In the genomic region with DNA sequence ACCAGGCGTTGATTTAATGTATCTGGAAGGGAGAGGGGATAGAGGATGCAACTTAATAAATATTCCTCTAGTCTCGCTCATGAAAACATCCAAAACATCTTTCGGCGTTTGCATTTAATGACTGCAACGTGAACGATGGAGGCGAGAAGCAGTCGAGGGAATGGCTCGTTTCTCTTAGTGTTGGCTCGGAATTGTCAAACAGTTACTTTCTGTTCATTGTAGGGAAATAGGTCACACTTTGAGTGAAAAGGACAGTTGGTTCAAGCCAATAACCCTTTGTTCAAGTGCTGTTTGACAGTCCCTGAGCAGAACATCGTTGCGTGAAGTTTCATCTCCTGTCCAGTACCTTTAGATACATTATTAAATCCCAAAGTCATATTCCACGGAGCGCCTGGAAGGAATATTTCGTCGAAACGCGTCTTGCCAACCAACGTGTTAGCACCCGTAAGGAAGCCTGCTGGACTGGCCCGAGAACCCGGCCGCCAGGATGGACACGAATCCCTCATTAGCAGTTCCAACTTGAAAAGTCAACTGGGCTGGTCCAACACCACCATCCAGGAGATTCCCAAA, we compare ENCODE assay signal across 8 mouse cellular contexts. TPM values are rescaled to one million over a fixed set of nuclear protein-coding genes. Genes with fewer than 3 reads are reported as not detected.
DNase-seq lines count a peak whose midpoint lies in the region; ATAC-seq and TF ChIP-seq lines count a peak whose summit lies in the region.

No protein-coding gene starts in this region.

- peak overlapping the region; percentile 85 for H3K27ac ChIP-seq in thymus, adult 2 months (ENCODE audit: control insufficient read depth, insufficient read depth, low read length)
- peak overlapping the region; percentile 98 for H3K27ac ChIP-seq in heart, postnatal 0 days (ENCODE audit: low read depth)
- H3K27ac ChIP-seq in limb, embryonic 13.5 days = peak overlapping the region; percentile 100
- peak overlapping the region; percentile 98 for H3K27ac ChIP-seq in neural tube, embryonic 12.5 days

- no peak for TF ChIP-seq POLR2A in thymus, adult 2 months (IDR thresholded peaks at IDR 0.05; ENCODE audit: control insufficient read depth, extremely low read depth, insufficient read depth, low read length, poor library complexity)

- TF ChIP-seq CTCF in thymus, adult 2 months (IDR thresholded peaks at IDR 0.05; ENCODE audit: borderline replicate concordance, control insufficient read depth, extremely low read depth, insufficient read depth, low read length, poor library complexity) = no peak
- TF ChIP-seq CTCF in heart, postnatal 0 days (IDR thresholded peaks at IDR 0.05; ENCODE audit: low read depth) = no peak

- WGBS in thymus, adult 2 months = under 1% methylated on average over 24 of the region's 24 CpGs
- under 1% methylated on average over 24 of the region's 24 CpGs for WGBS in heart, postnatal 0 days
- WGBS in limb, embryonic 13.5 days = under 1% methylated on average over 24 of the region's 24 CpGs
- WGBS in neural tube, embryonic 12.5 days = under 1% methylated on average over 24 of the region's 24 CpGs

- H3K9ac ChIP-seq in heart, postnatal 0 days (replicated peaks; ENCODE audit: low read depth, low read length) = peak overlapping the region; percentile 98
- peak overlapping the region; percentile 100 for H3K9ac ChIP-seq in limb, embryonic 13.5 days
- peak overlapping the region; percentile 100 for H3K9ac ChIP-seq in neural tube, embryonic 12.5 days

- peak overlapping the region; percentile 63 for H3K4me2 ChIP-seq in heart, postnatal 0 days (ENCODE audit: low read depth, low read length)
- H3K4me2 ChIP-seq in limb, embryonic 13.5 days (replicated peaks) = peak overlapping the region; percentile 75
- peak overlapping the region; percentile 66 for H3K4me2 ChIP-seq in neural tube, embryonic 12.5 days (replicated peaks)

- no peaks in the 10 kb centered on the region; the same call in 1 of the 2 replicates for H3K4me1 ChIP-seq in thymus, adult 2 months (replicated peaks; ENCODE audit: control insufficient read depth, insufficient read depth, low read length)
- no peaks in the 10 kb centered on the region for H3K4me1 ChIP-seq in heart, postnatal 0 days (ENCODE audit: control insufficient read depth, insufficient read depth)
- peaks cover 6% of the 10 kb centered on the region; the same call in 1 of the 2 replicates for H3K4me1 ChIP-seq in limb, embryonic 13.5 days
- H3K4me1 ChIP-seq in neural tube, embryonic 12.5 days = peaks cover 6% of the 10 kb centered on the region; the same call in 1 of the 2 replicates

- no peak for ATAC-seq in heart, postnatal 0 days (ENCODE audit: insufficient read depth, low read depth)
- no peak for ATAC-seq in limb, embryonic 13.5 days (ENCODE audit: low FRiP score, low read depth)
- ATAC-seq in neural tube, embryonic 12.5 days (ENCODE audit: low FRiP score, low read depth) = peak; percentile 19

- peak overlapping the region; percentile 92 for H3K4me3 ChIP-seq in thymus, adult 2 months (ENCODE audit: control insufficient read depth, insufficient read depth, low read length)
- peak overlapping the region; percentile 95 for H3K4me3 ChIP-seq in heart, postnatal 0 days (ENCODE audit: low read depth, low read length)
- peak overlapping the region; percentile 95 for H3K4me3 ChIP-seq in limb, embryonic 13.5 days
- peak overlapping the region; percentile 100 for H3K4me3 ChIP-seq in neural tube, embryonic 12.5 days

- H3K9me3 ChIP-seq in heart, postnatal 0 days (replicated peaks; ENCODE audit: control insufficient read depth, low read length) = no peaks in the 10 kb centered on the region
- H3K9me3 ChIP-seq in limb, embryonic 13.5 days = no peaks in the 10 kb centered on the region
- no peaks in the 10 kb centered on the region for H3K9me3 ChIP-seq in neural tube, embryonic 12.5 days

- peak; percentile 27 to 54 for DNase-seq in cerebellum, adult 18-20 months
- DNase-seq in cerebellum, adult 11-12 months = no peak
- DNase-seq in thymus, adult 2 months = no peak
- no peak for DNase-seq in thymus, postnatal 14 days
- peak; percentile 38 for DNase-seq in heart, postnatal 0 days (ENCODE audit: low spot score)
- DNase-seq in cerebellum, postnatal 10 days = no peak

- H3K36me3 ChIP-seq in thymus, adult 2 months (ENCODE audit: control insufficient read depth, insufficient read depth, low read length) = 0 out of 2 replicates have a peak, but pooled peaks cover 6% of the 10 kb centered on the region
- no peaks in the 10 kb centered on the region for H3K36me3 ChIP-seq in heart, postnatal 0 days (replicated peaks; ENCODE audit: control insufficient read depth, insufficient read depth, low read length)
- H3K36me3 ChIP-seq in limb, embryonic 13.5 days = peaks cover 9% of the 10 kb centered on the region
- peaks cover 9% of the 10 kb centered on the region for H3K36me3 ChIP-seq in neural tube, embryonic 12.5 days

- H3K27me3 ChIP-seq in thymus, adult 2 months (ENCODE audit: control insufficient read depth, insufficient read depth, low read length) = no peaks in the 10 kb centered on the region
- H3K27me3 ChIP-seq in heart, postnatal 0 days (ENCODE audit: control insufficient read depth, insufficient read depth, low read length) = no peaks in the 10 kb centered on the region
- no peaks in the 10 kb centered on the region for H3K27me3 ChIP-seq in limb, embryonic 13.5 days
- H3K27me3 ChIP-seq in neural tube, embryonic 12.5 days (replicated peaks) = no peaks in the 10 kb centered on the region

- no peak for TF ChIP-seq EP300 in heart, postnatal 0 days (IDR thresholded peaks at IDR 0.05; ENCODE audit: low read depth)

RNA-seq across cellular contexts. Expression of gene Marcks, which starts 1.5 kb away (rescaled TPM):
- polyA plus RNA-seq in thymus, adult 2 months (2012; rRNA removed) = 47.7 and 79.9 TPM in 2 replicates
- 56.9 and 83.6 TPM in 2 replicates for total RNA-seq in heart, postnatal 0 days (2014; rRNA removed; ENCODE audit: low replicate concordance)
- polyA plus RNA-seq in heart, postnatal 0 days (2015; fragmentation: Nextera tagmentation; extraction: Ambion mirVana) = 38.3 TPM in 2 replicates
- polyA plus RNA-seq in limb, embryonic 13.5 days (2015; fragmentation: Nextera tagmentation; extraction: Ambion mirVana) = 185 and 192 TPM in 2 replicates
- polyA plus RNA-seq in neural tube, embryonic 12.5 days (2016; fragmentation: Nextera tagmentation; extraction: Ambion mirVana) = 302 and 309 TPM in 2 replicates

Comparison
In these comparisons a context has a peak if more than half of its experiments do, and no peak if none do; other contexts are left out.
1. DNase-seq: peak in cerebellum, adult 18-20 months (2 of 2) and heart, postnatal 0 days (single experiment); none in cerebellum, adult 11-12 months (single experiment), thymus, adult 2 months (single experiment), thymus, postnatal 14 days (single experiment) and cerebellum, postnatal 10 days (0 of 2).
2. Peak in every context shown above with its lines, with median percentiles within 50 percentile points of each other: H3K27ac ChIP-seq, H3K4me3 ChIP-seq, H3K4me2 ChIP-seq and H3K9ac ChIP-seq.